Mouse (Mus musculus) embryonic facial prominence, embryonic 12.5 days (tissue): ENCODE measurements around the gene Rfx1. TPM values are rescaled to one million over a fixed set of nuclear protein-coding genes. Genes with fewer than 3 reads are reported as not detected.

Source experiments
- ATAC-seq: fragments of 200-750 bp; cut with Nextera tagmentation; 2 replicates; pipeline ENCODE4 v1.8.0; 2017; ENCODE audit not compliant: insufficient number of reproducible peaks, insufficient read depth, low FRiP score, low TSS enrichment
- H3K27ac ChIP-seq: fragments of 300-500 bp; sonication (generic); 2 replicates; pipeline ENCODE4 v1.5.1; 2016; ENCODE audit warnings: mild to moderate bottlenecking
- H3K27me3 ChIP-seq: fragments of 300-500 bp; sonication (generic); 2 replicates; pipeline ENCODE4 v1.6.1; 2016; ENCODE audit warnings: mild to moderate bottlenecking, moderate library complexity
- H3K36me3 ChIP-seq: fragments of 300-500 bp; sonication (generic); 2 replicates; pipeline ENCODE4 v1.6.1; 2016; ENCODE audit warnings: mild to moderate bottlenecking
- H3K4me1 ChIP-seq: fragments of 300-500 bp; sonication (generic); 2 replicates; pipeline ENCODE4 v1.6.1; 2016
- H3K4me2 ChIP-seq: fragments of 300-500 bp; sonication (generic); replicated peaks from 2 replicates; pipeline ENCODE4 v1.6.1; 2016; ENCODE audit warnings: mild to moderate bottlenecking, moderate library complexity
- H3K4me3 ChIP-seq: fragments of 300-500 bp; sonication (generic); 2 replicates; pipeline ENCODE4 v1.5.1; 2016; ENCODE audit warnings: mild to moderate bottlenecking
- H3K9ac ChIP-seq: fragments of 300-500 bp; sonication (generic); 2 replicates; pipeline ENCODE4 v1.6.1; 2016; ENCODE audit warnings: mild to moderate bottlenecking, moderate library complexity
- H3K9me3 ChIP-seq: fragments of 300-500 bp; sonication (generic); 2 replicates; pipeline ENCODE4 v1.6.1; 2016; ENCODE audit warnings: mild to moderate bottlenecking, moderate library complexity
- WGBS: fragments of 180-500 bp; shearing (Covaris S2); methylation state at CpG from one replicate; pipeline ENCODE4 v1.1.7; 2016; 5-methylcytosine and 5-hydroxymethylcytosine counted together
- polyA plus RNA-seq: library from polyadenylated mRNA; unstranded; fragments of >200 nt; fragmentation: Nextera tagmentation; extraction: Ambion mirVana; gene quantifications from 2 replicates; pipeline ENCODE4 v1.2.1, GENCODE M21; 2016

Rfx1 gene
- polyA plus RNA-seq, 1 experiment from 2014 or later, result 10.3 TPM

GRCm38 (mm10) chr8:84098376-84098775 lies 31.7 kb downstream of the Rfx1 start:
- Histone ChIP-seq H3K4me2 (no peak overlapping the region), H3K36me3 (peaks cover 79% of the 10 kb centered on the region), H3K27ac (no peak overlapping the region), H3K4me1 (peaks cover 10% of the 10 kb centered on the region), H3K27me3 (no peaks in the 10 kb centered on the region), H3K9ac (no peak overlapping the region), H3K9me3 (no peaks in the 10 kb centered on the region), H3K4me3 (no peak overlapping the region)
- WGBS, result 94% methylated on average over 7 of the region's 7 CpGs
- no peak for ATAC-seq

DNA sequence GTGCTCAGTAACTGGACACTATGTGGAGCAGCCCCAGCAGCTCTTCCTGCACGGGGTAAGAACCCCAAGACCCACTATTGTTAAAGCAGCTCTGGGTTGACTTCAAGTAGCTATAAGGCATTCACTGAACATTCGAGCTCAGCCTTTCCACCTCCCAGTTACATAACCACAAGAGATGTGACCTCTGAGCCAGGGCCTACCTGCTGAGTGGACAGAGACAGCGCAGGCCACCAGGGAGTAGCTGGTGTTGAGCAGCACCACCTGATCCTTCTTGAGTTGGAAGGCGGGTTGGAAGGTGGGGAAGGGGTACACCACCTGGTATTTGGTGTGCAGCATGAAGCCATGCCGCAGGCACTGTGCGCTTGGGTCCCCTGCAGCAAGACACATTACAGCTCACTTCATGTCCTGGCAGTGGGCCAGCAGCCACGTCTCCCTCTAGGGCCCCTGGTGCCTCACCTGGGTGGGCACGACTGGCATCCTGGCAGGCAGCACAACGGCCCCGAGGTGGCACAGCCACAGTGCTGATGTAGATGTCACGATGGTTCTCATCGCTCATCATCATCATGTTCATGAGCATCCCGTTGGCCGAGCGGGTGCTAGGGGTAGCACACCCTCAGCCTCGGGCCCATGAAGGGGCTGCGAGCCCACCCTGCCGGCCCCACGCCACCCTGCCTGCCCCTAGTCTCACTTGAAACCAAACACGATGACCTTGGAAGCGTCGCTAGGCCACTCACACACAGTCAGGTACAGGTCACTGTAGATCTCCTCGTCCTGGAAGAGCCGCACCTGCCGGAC lies 35.0 kb downstream of the Rfx1 start:
- Histone ChIP-seq H3K9ac (no peak overlapping the region), H3K27ac (no peak overlapping the region), H3K9me3 (no peaks in the 10 kb centered on the region), H3K4me3 (no peak overlapping the region), H3K36me3 (peaks cover 47% of the 10 kb centered on the region), H3K4me1 (peaks cover 15% of the 10 kb centered on the region), H3K27me3 (no peaks in the 10 kb centered on the region), H3K4me2 (no peak overlapping the region)
- ATAC-seq, result no peak
- WGBS, result 90% methylated on average over 25 of the region's 25 CpGs

- 59% methylated on average over 3 of the region's 3 CpGs for WGBS
- no peaks in the 10 kb centered on the region for H3K9me3 ChIP-seq
- 0 out of 2 replicates have a peak overlapping the region, but pooled peaks have one; percentile 89 for H3K27ac ChIP-seq
- ATAC-seq, result no peak
- peak overlapping the region; percentile 62 for H3K4me2 ChIP-seq
- H3K27me3 ChIP-seq, result no peaks in the 10 kb centered on the region
- H3K4me1 ChIP-seq, result peaks cover 15% of the 10 kb centered on the region
- peak overlapping the region; percentile 64 for H3K4me3 ChIP-seq
- peaks cover 28% of the 10 kb centered on the region for H3K36me3 ChIP-seq
- peak overlapping the region; percentile 83 for H3K9ac ChIP-seq
These were observed 37.0 kb downstream of the Rfx1 start for GRCm38 (mm10) chr8:84103601-84104000.

- Histone ChIP-seq H3K36me3 (peaks cover 24% of the 10 kb centered on the region), H3K4me2 (peak overlapping the region; percentile 62), H3K9me3 (no peaks in the 10 kb centered on the region), H3K27ac (peak overlapping the region; percentile 89), H3K4me1 (peaks cover 15% of the 10 kb centered on the region), H3K9ac (peak overlapping the region; percentile 83), H3K4me3 (peak overlapping the region; percentile 64), H3K27me3 (no peaks in the 10 kb centered on the region)
- peak; percentile 73 for ATAC-seq
- 2% methylated on average over 20 of the region's 29 CpGs for WGBS
These were observed 37.6 kb downstream of the Rfx1 start for GRCm38 (mm10) chr8:84104221-84104620.

DNA sequence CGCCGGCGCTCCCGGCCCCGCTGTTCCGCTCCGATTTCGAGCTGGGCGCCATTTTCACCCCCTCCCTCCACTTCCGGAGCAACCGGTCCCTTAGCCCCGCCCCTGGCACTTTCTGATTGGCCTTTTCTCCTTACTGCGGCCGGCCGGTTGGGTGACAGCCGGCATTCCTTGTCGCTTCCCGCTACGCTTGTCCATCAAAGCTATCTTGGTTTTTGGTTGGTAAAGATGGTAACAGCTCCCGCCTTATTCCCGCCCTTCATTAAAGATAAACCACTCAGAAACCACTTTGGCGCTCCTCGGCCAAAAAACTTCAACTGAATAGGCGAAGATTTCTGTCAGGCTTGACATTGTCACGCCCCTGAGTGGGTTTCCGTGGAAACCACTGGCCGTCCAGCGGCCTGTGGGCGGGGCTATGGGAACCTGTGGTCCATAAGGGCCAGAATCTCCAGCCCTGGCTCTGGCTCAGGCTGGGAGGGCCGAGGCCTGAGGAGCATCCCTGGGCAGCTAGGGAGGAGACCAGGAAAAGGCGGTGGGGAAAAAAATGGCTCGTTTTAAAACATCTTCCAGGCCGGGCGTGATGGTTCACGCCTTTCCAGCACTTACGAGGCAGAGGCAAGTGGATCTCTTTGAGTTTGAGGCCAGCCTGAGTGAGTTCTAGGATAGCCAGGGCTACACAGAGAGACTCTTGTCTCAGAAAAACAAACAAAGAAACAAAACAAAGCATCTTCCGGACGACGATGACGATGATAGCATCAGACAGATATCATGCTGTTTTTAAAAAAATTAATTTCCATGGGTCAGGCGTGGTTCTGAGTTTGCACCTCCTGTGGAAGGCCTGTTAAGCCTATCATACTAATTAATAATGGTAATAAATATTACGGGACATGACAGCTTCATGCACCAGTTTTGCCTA lies 38.3 kb downstream of the Rfx1 start, which contains the start of gene Dcaf15:
Gene Dcaf15 (minus strand): TSS at position 72 of the 913 bp plus-strand sequence.
- peak; percentile 94 for ATAC-seq
- Histone ChIP-seq H3K36me3 (peaks cover 24% of the 10 kb centered on the region), H3K9ac (peak within 1 kb of the TSS; percentile 83), H3K4me3 (peak within 1 kb of the TSS; percentile 64), H3K9me3 (no peaks in the 10 kb centered on the region), H3K4me2 (peak within 1 kb of the TSS; percentile 62), H3K27ac (peak within 1 kb of the TSS; percentile 89), H3K27me3 (no peaks in the 10 kb centered on the region), H3K4me1 (peaks cover 15% of the 10 kb centered on the region)
- WGBS, result 6% methylated on average over 42 of the region's 42 CpGs

GRCm38 (mm10) chr8:84105676-84106075 lies 39.0 kb downstream of the Rfx1 start:
- ATAC-seq, result no peak
- H3K36me3 ChIP-seq, result peaks cover 21% of the 10 kb centered on the region
- no peak overlapping the region for H3K27ac ChIP-seq
- peaks cover 15% of the 10 kb centered on the region for H3K4me1 ChIP-seq
- no peaks in the 10 kb centered on the region for H3K9me3 ChIP-seq
- no peaks in the 10 kb centered on the region for H3K27me3 ChIP-seq
- WGBS, result 82% methylated on average over 2 of the region's 2 CpGs
- no peak overlapping the region for H3K4me2 ChIP-seq
- H3K4me3 ChIP-seq, result no peak overlapping the region
- no peak overlapping the region for H3K9ac ChIP-seq

GRCm38 (mm10) chr8:84106216-84107040 lies 39.8 kb downstream of the Rfx1 start:
- Histone ChIP-seq H3K36me3 (peaks cover 13% of the 10 kb centered on the region), H3K9ac (no peak overlapping the region), H3K27me3 (no peaks in the 10 kb centered on the region), H3K27ac (no peak overlapping the region), H3K9me3 (no peaks in the 10 kb centered on the region), H3K4me2 (no peak overlapping the region), H3K4me3 (no peak overlapping the region), H3K4me1 (peaks cover 15% of the 10 kb centered on the region)
- WGBS, result 89% methylated on average over 5 of the region's 6 CpGs
- no peak for ATAC-seq

DNA sequence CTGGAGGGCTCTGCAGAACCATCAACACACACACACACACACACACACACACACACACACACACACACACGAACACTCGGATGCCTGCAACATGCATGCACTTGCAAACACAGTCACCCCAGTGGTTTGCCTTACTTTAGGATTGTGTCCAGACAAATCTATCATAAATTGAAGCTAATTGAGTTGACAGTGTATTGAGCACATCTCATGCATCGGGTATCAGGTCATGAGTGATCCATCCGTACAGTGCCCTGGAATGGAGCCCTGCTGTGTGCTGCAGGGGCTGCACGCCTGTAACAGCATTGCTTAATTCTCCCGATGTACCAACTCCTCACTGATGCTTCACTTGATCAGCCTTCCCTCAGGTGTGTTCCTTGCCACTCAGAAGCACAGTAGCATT lies 49.0 kb downstream of the Rfx1 start:
- WGBS, result 82% methylated on average over 6 of the region's 6 CpGs
- Histone ChIP-seq H3K4me1 (no peaks in the 10 kb centered on the region), H3K4me3 (no peak overlapping the region), H3K27me3 (no peaks in the 10 kb centered on the region), H3K4me2 (no peak overlapping the region), H3K27ac (no peak overlapping the region), H3K36me3 (no peaks in the 10 kb centered on the region), H3K9ac (no peak overlapping the region), H3K9me3 (no peaks in the 10 kb centered on the region)
- no peak for ATAC-seq

DNA sequence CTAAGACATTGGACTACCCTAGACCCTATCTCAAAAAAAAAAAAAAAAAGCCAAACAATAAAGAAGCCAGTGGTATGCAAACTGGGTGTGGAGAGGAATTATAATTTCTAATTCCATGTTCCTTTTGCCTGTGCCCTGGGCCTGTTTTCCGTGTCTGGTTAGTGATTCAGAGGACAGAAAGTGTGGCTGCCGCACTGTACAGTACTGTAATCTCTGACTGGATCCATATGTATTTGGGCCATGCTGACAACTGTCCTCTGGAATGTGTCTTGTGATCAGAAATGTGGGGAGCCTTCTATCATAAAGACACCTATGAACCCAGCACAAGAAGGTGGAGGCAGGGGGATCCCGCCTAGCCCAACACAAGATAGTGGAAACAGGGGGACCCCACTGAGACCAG lies 55.5 kb downstream of the Rfx1 start:
- Histone ChIP-seq H3K27me3 (no peaks in the 10 kb centered on the region), H3K36me3 (no peaks in the 10 kb centered on the region), H3K9me3 (no peaks in the 10 kb centered on the region), H3K4me1 (no peaks in the 10 kb centered on the region), H3K4me2 (no peak overlapping the region), H3K27ac (no peak overlapping the region), H3K9ac (no peak overlapping the region), H3K4me3 (no peak overlapping the region)
- WGBS, result 81% methylated on average over 3 of the region's 3 CpGs
- ATAC-seq, result no peak

DNA sequence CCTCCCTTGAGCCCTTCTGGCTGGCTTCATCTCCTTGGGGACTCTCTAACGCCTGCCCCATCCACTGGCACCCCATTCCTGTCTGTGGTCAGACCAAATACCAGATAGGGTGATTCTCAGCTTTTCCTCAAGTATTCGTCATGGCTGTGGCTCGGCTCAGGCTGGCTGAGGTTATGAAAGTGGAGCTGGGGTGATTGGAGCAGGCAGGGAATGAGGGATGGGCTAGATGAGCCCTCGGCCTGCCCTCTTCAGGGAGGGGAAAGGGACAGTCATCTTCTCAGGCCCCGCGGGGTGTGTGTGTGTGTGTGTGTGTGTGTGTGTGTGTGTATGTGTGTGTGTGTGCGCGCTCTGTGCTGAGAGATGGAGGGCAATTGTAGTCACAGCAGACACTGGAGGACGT lies 59.0 kb downstream of the Rfx1 start, which contains the start of gene Podnl1:
Gene Podnl1 (plus strand): TSS at position 334 of the 400 bp plus-strand sequence.
- Histone ChIP-seq H3K36me3 (no peaks in the 10 kb centered on the region), H3K4me3 (no peak within 1 kb of the TSS), H3K4me2 (no peak within 1 kb of the TSS), H3K4me1 (peaks cover 7% of the 10 kb centered on the region; the same call in 1 of the 2 replicates), H3K27ac (no peak within 1 kb of the TSS), H3K9ac (no peak within 1 kb of the TSS), H3K27me3 (no peaks in the 10 kb centered on the region), H3K9me3 (no peaks in the 10 kb centered on the region)
- no peak for ATAC-seq
- 59% methylated on average over 9 of the region's 9 CpGs for WGBS

- Histone ChIP-seq H3K27me3 (no peaks in the 10 kb centered on the region), H3K4me1 (peaks cover 10% of the 10 kb centered on the region; the same call in 1 of the 2 replicates), H3K4me3 (no peak overlapping the region), H3K9me3 (no peaks in the 10 kb centered on the region), H3K4me2 (no peak overlapping the region), H3K27ac (no peak overlapping the region), H3K36me3 (peaks cover 2% of the 10 kb centered on the region; the same call in 1 of the 2 replicates), H3K9ac (no peak overlapping the region)
- WGBS, result 82% methylated on average over 2 of the region's 2 CpGs
- ATAC-seq, result no peak
These were observed 60.1 kb downstream of the Rfx1 start for GRCm38 (mm10) chr8:84126742-84127141.
